Mouse (Mus musculus): ENCODE results near the gene Gng10.

The Gng10 gene

GRCm38 (mm10) chr4:59016922-59017321 is 18.0 kb upstream of the Gng10 start:
- DNase-seq (ENCODE audit: low read depth), result no peak

- DNase-seq (ENCODE audit: low read depth), result no peak
Measured at GRCm38 (mm10) chr4:59034325-59034917, 467 bp upstream of the Gng10 start.

GRCm38 (mm10) chr4:59035786-59036350 is 980 bp downstream of the Gng10 start:
- DNase-seq (ENCODE audit: low read depth), result no peak

- peak; percentile 89 for DNase-seq (ENCODE audit: low read depth)
Measured at GRCm38 (mm10) chr4:59036490-59037127, 1.7 kb downstream of the Gng10 start.

GRCm38 (mm10) chr4:59037525-59037924 is 2.6 kb downstream of the Gng10 start:
- DNase-seq (ENCODE audit: low read depth), result no peak

- DNase-seq (ENCODE audit: low read depth), result no peak
Measured at GRCm38 (mm10) chr4:59040397-59041287, 5.8 kb downstream of the Gng10 start.

- DNase-seq (ENCODE audit: low read depth), result no peak
Measured at GRCm38 (mm10) chr4:59043074-59043473, 8.2 kb downstream of the Gng10 start.

GRCm38 (mm10) chr4:59043891-59044290 is 9.0 kb downstream of the Gng10 start:
- DNase-seq (ENCODE audit: low read depth), result no peak

- no peak for DNase-seq (ENCODE audit: low read depth)
Measured at GRCm38 (mm10) chr4:59047222-59047621, 12.3 kb downstream of the Gng10 start.

GRCm38 (mm10) chr4:59051081-59051480 is 16.2 kb downstream of the Gng10 start:
- no peak for DNase-seq (ENCODE audit: low read depth)

- no peak for DNase-seq (ENCODE audit: low read depth)
Measured at GRCm38 (mm10) chr4:59057929-59058328, 23.0 kb downstream of the Gng10 start.

- DNase-seq (ENCODE audit: low read depth), result no peak
Measured at GRCm38 (mm10) chr4:59062526-59062925, 27.6 kb downstream of the Gng10 start.

- no peak for DNase-seq (ENCODE audit: low read depth)
Measured at GRCm38 (mm10) chr4:59069276-59069675, 34.4 kb downstream of the Gng10 start.

GRCm38 (mm10) chr4:59083430-59083829 is 48.5 kb downstream of the Gng10 start:
- no peak for DNase-seq (ENCODE audit: low read depth)

GRCm38 (mm10) chr4:59089391-59089790 is 54.5 kb downstream of the Gng10 start:
- no peak for DNase-seq (ENCODE audit: low read depth)

Measured in c-Kit-positive CD71-positive TER-119-negative erythroid progenitor cells, embryonic 14.5 days (primary cell).